In genomic region chr17:8778839-8779238, GRCm38 (mm10) we compare ENCODE assay signal across 32 mouse cellular contexts.
"Had no signal": no experiment of that assay in that cellular context is flagged by ENCODE, and none has a peak within 500 bp of the region (broad histone marks: within the 10 kb centered on the region; RNA-seq: fewer than 3 reads in every experiment).

No protein-coding gene starts in this region.

- H3K9ac ChIP-seq: limb, embryonic 12.5 days; limb, embryonic 13.5 days; limb, embryonic 15.5 days; liver, embryonic 12.5 days; liver, embryonic 13.5 days; liver, embryonic 14.5 days; liver, embryonic 15.5 days; liver, postnatal 0 days; lung, embryonic 14.5 days; lung, embryonic 15.5 days; midbrain, embryonic 12.5 days; midbrain, embryonic 13.5 days; midbrain, embryonic 15.5 days; neural tube, embryonic 12.5 days; neural tube, embryonic 13.5 days had no signal

- H3K4me1 ChIP-seq: limb, embryonic 10.5 days; limb, embryonic 12.5 days; limb, embryonic 13.5 days; limb, embryonic 15.5 days; liver, embryonic 12.5 days; liver, embryonic 13.5 days; liver, embryonic 15.5 days; lung, embryonic 15.5 days; midbrain, embryonic 10.5 days; midbrain, embryonic 12.5 days; midbrain, embryonic 13.5 days; midbrain, embryonic 15.5 days; neural tube, embryonic 12.5 days; neural tube, embryonic 13.5 days had no signal

- H3K36me3 ChIP-seq: limb, embryonic 10.5 days; limb, embryonic 12.5 days; limb, embryonic 13.5 days; limb, embryonic 15.5 days; liver, embryonic 12.5 days; liver, embryonic 13.5 days; liver, embryonic 15.5 days; lung, embryonic 15.5 days; midbrain, embryonic 10.5 days; midbrain, embryonic 12.5 days; midbrain, embryonic 13.5 days; midbrain, embryonic 15.5 days; neural tube, embryonic 12.5 days; neural tube, embryonic 13.5 days had no signal

- H3K4me3 ChIP-seq: limb, embryonic 10.5 days; limb, embryonic 12.5 days; limb, embryonic 13.5 days; limb, embryonic 15.5 days; liver, embryonic 12.5 days; liver, embryonic 13.5 days; liver, embryonic 15.5 days; lung, embryonic 15.5 days; midbrain, embryonic 10.5 days; midbrain, embryonic 12.5 days; midbrain, embryonic 13.5 days; midbrain, embryonic 15.5 days; myocyte; neural tube, embryonic 12.5 days; neural tube, embryonic 13.5 days had no signal

- H3K9me3 ChIP-seq: limb, embryonic 10.5 days; limb, embryonic 12.5 days; limb, embryonic 13.5 days; limb, embryonic 15.5 days; liver, embryonic 12.5 days; liver, embryonic 13.5 days; liver, embryonic 15.5 days; lung, embryonic 15.5 days; midbrain, embryonic 10.5 days; midbrain, embryonic 12.5 days; midbrain, embryonic 13.5 days; midbrain, embryonic 15.5 days; neural tube, embryonic 12.5 days; neural tube, embryonic 13.5 days had no signal

- H3K27ac ChIP-seq: limb, embryonic 10.5 days; limb, embryonic 12.5 days; limb, embryonic 13.5 days; limb, embryonic 15.5 days; liver, embryonic 12.5 days; liver, embryonic 13.5 days; liver, embryonic 14.5 days; liver, embryonic 15.5 days; lung, embryonic 15.5 days; macrophage; midbrain, embryonic 10.5 days; midbrain, embryonic 12.5 days; midbrain, embryonic 13.5 days; midbrain, embryonic 15.5 days; neural tube, embryonic 12.5 days; neural tube, embryonic 13.5 days had no signal

- DNase-seq: left cerebral cortex, postnatal 4 days; liver; liver, embryonic 13.5 days; liver, postnatal 0 days; lung, adult 18-20 months; lung, adult 2 months; lung, embryonic 14.5 days; lung, postnatal 10 days; lung, postnatal 14 days; lung, postnatal 36 days; lung, postnatal 4 days; midbrain, embryonic 14.5 days had no signal

- ATAC-seq: liver, embryonic 12.5 days; liver, postnatal 0 days; lung, postnatal 0 days; midbrain, embryonic 13.5 days; midbrain, embryonic 15.5 days; midbrain, embryonic 16.5 days had no signal

- H3K4me2 ChIP-seq: limb, embryonic 12.5 days; limb, embryonic 13.5 days; limb, embryonic 15.5 days; liver, embryonic 11.5 days; liver, embryonic 12.5 days; liver, embryonic 13.5 days; liver, embryonic 15.5 days; lung, embryonic 14.5 days; lung, embryonic 15.5 days; midbrain, embryonic 11.5 days; midbrain, embryonic 12.5 days; midbrain, embryonic 13.5 days; midbrain, embryonic 15.5 days; neural tube, embryonic 12.5 days; neural tube, embryonic 13.5 days had no signal

- H3K27me3 ChIP-seq: limb, embryonic 12.5 days; limb, embryonic 13.5 days; limb, embryonic 15.5 days; liver, embryonic 12.5 days; liver, embryonic 13.5 days; liver, embryonic 15.5 days; lung, embryonic 15.5 days; midbrain, embryonic 12.5 days; midbrain, embryonic 13.5 days; midbrain, embryonic 15.5 days; neural tube, embryonic 12.5 days; neural tube, embryonic 13.5 days had no signal
